Mouse (Mus musculus) liver, embryonic 14.5 days (tissue): Measurements from ENCODE around the gene Prkaca. TPM values are rescaled to one million over a fixed set of nuclear protein-coding genes. Genes with fewer than 3 reads are reported as not detected.

Experiments
- ATAC-seq: fragments of 200-750 bp; cut with Nextera tagmentation; 2 replicates; pipeline ENCODE4 v1.8.0; 2017; ENCODE audit warnings: moderate number of reproducible peaks, mild to moderate bottlenecking, moderate library complexity; ENCODE audit not compliant: insufficient read depth
- DNase-seq, 3 experiments: peaks; one replicate each; pipeline ENCODE4 v3.0.0-alpha.2; 2012 to 2013; ENCODE audit warnings: low read depth in 3 of 3, low spot score in 3 of 3
- H3K27ac ChIP-seq: fragments of 300-500 bp; sonication (generic); 2 replicates; pipeline ENCODE4 v1.5.1; 2014; ENCODE audit warnings: moderate library complexity, mild to moderate bottlenecking, control low read depth, inconsistent platforms
- H3K27me3 ChIP-seq: fragments of 300-500 bp; sonication (generic); 2 replicates; pipeline ENCODE4 v1.6.1; 2014; ENCODE audit warnings: mild to moderate bottlenecking, low read length, moderate library complexity; ENCODE audit not compliant: control insufficient read depth, insufficient read depth
- H3K36me3 ChIP-seq: fragments of 300-500 bp; sonication (generic); replicated peaks from 2 replicates; pipeline ENCODE4 v1.6.1; 2014; ENCODE audit warnings: low read depth; ENCODE audit not compliant: control insufficient read depth, insufficient read depth
- H3K4me1 ChIP-seq, 2 experiments: fragments of 200-500 bp in 1 of 2; fragments of 300-500 bp in 1 of 2; sonication (generic) in 1 of 2; replicated peaks; 2 replicates each; pipeline ENCODE4 v1.6.1; 2012 to 2014; ENCODE audit warnings: antibody characterized with exemption in 1 of 2, inconsistent platforms in 1 of 2, low read length in 1 of 2; ENCODE audit not compliant: control insufficient read depth in 2 of 2, insufficient read depth in 2 of 2
- H3K4me2 ChIP-seq: fragments of 300-500 bp; sonication (generic); 2 replicates; pipeline ENCODE4 v1.6.1; 2014; ENCODE audit warnings: low read depth, mild to moderate bottlenecking, control low read depth, moderate library complexity
- H3K4me3 ChIP-seq, 2 experiments: fragments of 200-500 bp in 1 of 2; fragments of 300-500 bp in 1 of 2; sonication (generic) in 1 of 2; 2 replicates each; pipeline ENCODE4 v1.5.1; 2012 to 2014; ENCODE audit warnings: low read depth in 2 of 2, low read length in 2 of 2, mild to moderate bottlenecking in 2 of 2, control low read depth in 1 of 2, inconsistent platforms in 1 of 2, moderate library complexity in 1 of 2; ENCODE audit not compliant: insufficient read depth in 1 of 2
- H3K9ac ChIP-seq: fragments of 300-500 bp; sonication (generic); replicated peaks from 2 replicates; pipeline ENCODE4 v1.6.1; 2014; ENCODE audit warnings: mild to moderate bottlenecking, control low read depth, moderate library complexity
- H3K9me3 ChIP-seq: fragments of 300-500 bp; sonication (generic); 2 replicates; pipeline ENCODE4 v1.6.1; 2016; ENCODE audit warnings: low read length, mixed read lengths; ENCODE audit not compliant: control insufficient read depth
- CTCF ChIP-seq: IDR thresholded peaks from 2 replicates; pipeline ENCODE4 v1.5.1; 2016; ENCODE audit warnings: antibody characterized with exemption, low read depth, control low read depth
- EP300 ChIP-seq: IDR thresholded peaks from 2 replicates; pipeline ENCODE4 v1.6.1; 2016; ENCODE audit warnings: antibody characterized with exemption, low read depth
- WGBS: fragments of 180-500 bp; shearing (Covaris S2); extraction: QIAGEN DNeasy Blood & Tissue Kit; methylation state at CpG from one replicate; pipeline ENCODE4 v1.1.7; 2014; ENCODE audit not compliant: insufficient replicate concordance; 5-methylcytosine and 5-hydroxymethylcytosine counted together
- polyA plus RNA-seq, 2 experiments: library from polyadenylated mRNA; depleted of rRNA in 1 of 2; stranded (reverse) in 1 of 2; unstranded in 1 of 2; fragments of >200 nt; fragmentation: Nextera tagmentation in 1 of 2; extraction: Ambion mirVana in 1 of 2; gene quantifications; 2 replicates each; pipeline versions ENCODE4 v1.2.1 to v1.2.3; 2012 to 2014

The Prkaca gene
- polyA plus RNA-seq, 2 experiments = 24.8 to 30.6 TPM

DNA sequence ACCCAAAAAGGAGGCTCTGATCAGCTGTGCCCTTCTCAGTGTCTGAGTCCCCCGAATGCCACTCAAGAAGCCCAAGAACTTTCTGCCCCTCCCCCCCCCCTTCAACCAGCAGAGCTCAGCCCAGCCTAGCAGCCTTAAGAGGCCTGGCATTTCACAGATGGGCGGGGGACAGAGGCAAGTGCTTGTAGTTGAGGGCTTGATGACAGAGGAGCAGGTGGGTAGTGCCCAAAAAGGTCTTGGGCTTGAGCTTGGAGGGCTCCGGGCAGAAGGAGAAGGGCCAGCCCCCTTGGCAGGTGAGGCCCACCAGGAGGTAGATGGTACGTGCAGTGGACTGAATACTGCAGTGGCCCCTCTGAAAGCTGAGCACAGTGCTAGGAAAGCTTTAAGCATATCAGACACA is 1.7 kb downstream of the Prkaca start:
- no peak for TF ChIP-seq EP300
- TF ChIP-seq CTCF = no peak
- Histone ChIP-seq H3K4me2 (no peak overlapping the region), H3K9me3 (no peaks in the 10 kb centered on the region), H3K36me3 (peaks cover 13% of the 10 kb centered on the region), H3K27ac (no peak overlapping the region), H3K9ac (no peak overlapping the region), H3K27me3 (no peaks in the 10 kb centered on the region), H3K4me1 (peaks cover 0 to 19% of the 10 kb centered on the region in 2 experiments; a peak in 3 of 4 replicates), H3K4me3 (no peak overlapping the region)
- DNase-seq (no peak), ATAC-seq (no peak)
- 66% methylated on average over 4 of the region's 4 CpGs for WGBS

DNA sequence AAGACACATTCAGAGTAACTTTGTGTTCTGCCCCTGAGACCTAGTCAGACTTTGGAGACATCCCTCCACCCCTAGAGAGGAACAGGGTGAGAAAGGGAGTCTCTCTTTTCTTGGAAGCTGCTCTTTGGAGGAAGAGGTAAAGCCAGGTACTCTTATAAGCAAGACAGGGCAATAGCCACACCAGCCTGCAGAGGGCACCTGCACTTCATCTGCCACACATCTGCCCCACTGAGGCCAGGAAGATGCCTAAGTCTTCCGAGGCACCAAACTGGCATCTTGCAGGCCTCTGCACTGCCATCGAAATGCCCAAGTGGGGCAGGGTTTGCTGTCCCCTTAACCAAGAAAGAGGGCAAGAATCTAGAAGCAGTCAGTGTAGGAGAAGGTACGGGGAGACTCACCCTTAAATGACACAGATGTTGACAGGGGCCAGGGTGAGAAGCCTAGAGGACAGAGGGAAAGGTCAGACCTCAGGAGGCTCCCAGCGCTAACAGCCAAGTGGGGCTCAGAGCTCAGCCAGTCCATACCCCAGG is 3.4 kb downstream of the Prkaca start:
- WGBS = 71% methylated on average over 4 of the region's 4 CpGs
- peaks cover 0 to 19% of the 10 kb centered on the region in 2 experiments; a peak in 3 of 4 replicates for H3K4me1 ChIP-seq
- peak; percentile 82 for TF ChIP-seq CTCF
- no peak for TF ChIP-seq EP300
- H3K27me3 ChIP-seq = no peaks in the 10 kb centered on the region
- no peak overlapping the region for H3K27ac ChIP-seq
- H3K36me3 ChIP-seq = peaks cover 4% of the 10 kb centered on the region
- DNase-seq = no peak
- no peak overlapping the region for H3K9ac ChIP-seq
- no peak overlapping the region for H3K4me2 ChIP-seq
- no peak for ATAC-seq
- no peak overlapping the region for H3K4me3 ChIP-seq
- H3K9me3 ChIP-seq = no peaks in the 10 kb centered on the region

DNA sequence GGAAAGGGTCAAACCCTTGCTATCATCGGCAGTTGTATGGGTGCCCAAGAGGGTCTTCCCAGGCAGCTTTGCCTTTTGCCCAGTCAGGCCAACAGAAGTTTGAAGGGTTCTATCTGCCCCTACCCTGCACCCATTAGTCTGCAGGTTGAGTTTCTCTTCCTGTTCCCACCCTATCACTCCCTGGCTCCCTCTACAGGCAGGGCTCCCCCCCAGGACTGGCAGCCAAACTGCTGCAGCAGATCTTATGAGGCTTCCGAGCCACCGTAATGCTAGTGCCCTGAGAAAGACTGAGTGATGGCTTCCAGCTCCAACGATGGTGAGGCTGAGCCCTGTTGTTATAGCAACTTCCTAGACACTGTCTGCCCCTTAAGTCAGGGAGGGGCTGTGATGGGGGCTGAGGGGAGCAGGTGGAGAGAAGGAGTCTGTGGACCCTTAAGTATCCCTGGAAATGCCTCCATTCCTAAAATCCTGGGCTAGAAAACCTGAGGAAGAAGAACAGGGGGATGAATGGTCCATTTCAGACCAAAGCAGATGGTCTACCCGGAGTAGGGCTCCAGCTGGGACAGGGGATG is 4.1 kb downstream of the Prkaca start:
- DNase-seq (no peak), ATAC-seq (no peak)
- H3K4me2 ChIP-seq = no peak overlapping the region
- H3K27ac ChIP-seq = no peak overlapping the region
- H3K4me1 ChIP-seq = peaks cover 0 to 14% of the 10 kb centered on the region in 2 experiments; a peak in 2 of 4 replicates
- H3K27me3 ChIP-seq = no peaks in the 10 kb centered on the region
- H3K36me3 ChIP-seq = peaks cover 2% of the 10 kb centered on the region
- no peak overlapping the region for H3K4me3 ChIP-seq
- H3K9me3 ChIP-seq = no peaks in the 10 kb centered on the region
- H3K9ac ChIP-seq = no peak overlapping the region
- TF ChIP-seq CTCF = peak; percentile 50
- no peak for TF ChIP-seq EP300
- WGBS = 73% methylated on average over 5 of the region's 5 CpGs

DNA sequence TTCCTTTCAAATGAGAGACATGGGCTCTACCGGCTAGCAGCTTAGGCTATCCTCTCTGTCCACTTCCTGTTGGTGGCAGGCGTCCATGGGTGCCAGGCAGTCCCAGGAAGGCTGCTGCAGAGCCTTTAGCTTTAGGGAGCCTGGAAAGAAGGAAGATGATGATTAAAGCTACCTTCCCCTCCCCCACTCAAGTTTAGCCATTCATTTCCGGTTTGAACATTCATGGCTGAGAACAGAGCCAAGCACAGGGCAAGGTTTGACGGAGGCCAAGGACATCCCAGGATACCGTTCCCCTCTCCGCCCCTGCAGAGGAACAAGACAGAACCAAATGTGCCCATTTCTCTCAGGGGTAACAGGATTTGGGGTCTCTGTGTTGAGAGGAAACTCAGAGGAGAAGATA is 4.9 kb downstream of the Prkaca start:
- no peak overlapping the region for H3K27ac ChIP-seq
- no peak overlapping the region for H3K4me3 ChIP-seq
- WGBS = 51% methylated on average over 6 of the region's 6 CpGs
- H3K4me1 ChIP-seq = peaks cover 0 to 13% of the 10 kb centered on the region in 2 experiments; a peak in 2 of 4 replicates
- no peak for DNase-seq
- no peaks in the 10 kb centered on the region for H3K9me3 ChIP-seq
- no peak for ATAC-seq
- H3K36me3 ChIP-seq = peaks cover 2% of the 10 kb centered on the region
- no peak overlapping the region for H3K4me2 ChIP-seq
- TF ChIP-seq CTCF = no peak
- no peak for TF ChIP-seq EP300
- no peak overlapping the region for H3K9ac ChIP-seq
- H3K27me3 ChIP-seq = no peaks in the 10 kb centered on the region

DNA sequence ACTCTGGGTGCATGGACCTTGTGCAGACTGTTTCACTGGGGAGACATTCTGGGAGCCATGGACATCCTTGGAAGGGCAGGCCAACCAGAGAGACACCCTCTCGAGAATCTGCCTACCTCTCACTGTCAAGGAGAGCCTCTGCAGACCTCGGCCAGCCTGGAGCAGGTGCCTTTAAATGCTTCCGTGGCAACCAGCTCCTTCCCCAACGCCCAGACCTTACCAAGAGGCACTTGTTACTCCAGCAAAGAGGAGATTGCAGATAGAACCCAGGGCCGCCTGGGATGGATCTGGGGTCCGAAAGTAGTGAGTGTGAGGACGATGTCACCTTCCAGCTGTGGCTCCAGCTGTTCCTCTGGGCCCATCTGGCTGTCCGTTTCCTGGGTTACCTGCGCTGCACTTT is 5.4 kb downstream of the Prkaca start:
- Histone ChIP-seq H3K4me1 (peaks cover 0 to 13% of the 10 kb centered on the region in 2 experiments; a peak in 2 of 4 replicates), H3K27me3 (no peaks in the 10 kb centered on the region), H3K36me3 (peaks cover 2% of the 10 kb centered on the region), H3K4me2 (no peak overlapping the region), H3K9ac (no peak overlapping the region), H3K4me3 (no peak overlapping the region), H3K9me3 (no peaks in the 10 kb centered on the region), H3K27ac (no peak overlapping the region)
- DNase-seq (no peak), ATAC-seq (no peak)
- 72% methylated on average over 9 of the region's 9 CpGs for whole genome bisulfite sequencing
- TF ChIP-seq EP300 = no peak
- no peak for TF ChIP-seq CTCF
